Mouse (Mus musculus) embryonic facial prominence, embryonic 15.5 days (tissue): ENCODE data around the gene P3h3. TPM values are rescaled to one million over a fixed set of nuclear protein-coding genes. Genes with fewer than 3 reads are reported as not detected.
"Not testable (repeated sequence)": the region's sequence is repeated elsewhere in the genome, so short reads cannot be mapped to it uniquely, and the experiment has no call there.

Source experiments
- ATAC-seq: fragments of 200-750 bp; cut with Nextera tagmentation; 2 replicates; pipeline ENCODE4 v1.8.0; 2017; ENCODE audit warnings: low read depth, moderate TSS enrichment; ENCODE audit not compliant: insufficient number of reproducible peaks, low FRiP score, low TSS enrichment
- H3K27ac ChIP-seq: fragments of 300-500 bp; sonication (generic); replicated peaks from 2 replicates; pipeline ENCODE4 v1.5.1; 2015; ENCODE audit warnings: mild to moderate bottlenecking, inconsistent platforms
- H3K27me3 ChIP-seq: fragments of 300-500 bp; sonication (generic); 2 replicates; pipeline ENCODE4 v1.6.1; 2015; ENCODE audit warnings: inconsistent platforms
- H3K36me3 ChIP-seq: fragments of 300-500 bp; sonication (generic); 2 replicates; pipeline ENCODE4 v1.6.1; 2015; ENCODE audit warnings: mild to moderate bottlenecking, inconsistent platforms
- H3K4me1 ChIP-seq: fragments of 300-500 bp; sonication (generic); 2 replicates; pipeline ENCODE4 v1.6.1; 2015; ENCODE audit warnings: inconsistent platforms
- H3K4me2 ChIP-seq: fragments of 300-500 bp; sonication (generic); replicated peaks from 2 replicates; pipeline ENCODE4 v1.6.1; 2015; ENCODE audit warnings: mild to moderate bottlenecking, inconsistent platforms
- H3K4me3 ChIP-seq: fragments of 300-500 bp; sonication (generic); replicated peaks from 2 replicates; pipeline ENCODE4 v1.5.1; 2015; ENCODE audit warnings: mild to moderate bottlenecking, inconsistent platforms
- H3K9ac ChIP-seq: fragments of 300-500 bp; sonication (generic); 2 replicates; pipeline ENCODE4 v1.6.1; 2015; ENCODE audit warnings: inconsistent platforms
- H3K9me3 ChIP-seq: fragments of 300-500 bp; sonication (generic); replicated peaks from 2 replicates; pipeline ENCODE4 v1.6.1; 2016; ENCODE audit warnings: inconsistent platforms
- WGBS: fragments of 180-500 bp; shearing (Covaris S2); methylation state at CpG from one replicate; pipeline ENCODE4 v1.1.7; 2015; 5-methylcytosine and 5-hydroxymethylcytosine counted together
- polyA plus RNA-seq: library from polyadenylated mRNA; unstranded; fragments of >200 nt; fragmentation: Nextera tagmentation; extraction: Ambion mirVana; gene quantifications from 2 replicates; pipeline ENCODE4 v1.2.1, GENCODE M21; 2015

P3h3 gene
- polyA plus RNA-seq, 1 experiment from 2014 or later, result 57.6 TPM

DNA sequence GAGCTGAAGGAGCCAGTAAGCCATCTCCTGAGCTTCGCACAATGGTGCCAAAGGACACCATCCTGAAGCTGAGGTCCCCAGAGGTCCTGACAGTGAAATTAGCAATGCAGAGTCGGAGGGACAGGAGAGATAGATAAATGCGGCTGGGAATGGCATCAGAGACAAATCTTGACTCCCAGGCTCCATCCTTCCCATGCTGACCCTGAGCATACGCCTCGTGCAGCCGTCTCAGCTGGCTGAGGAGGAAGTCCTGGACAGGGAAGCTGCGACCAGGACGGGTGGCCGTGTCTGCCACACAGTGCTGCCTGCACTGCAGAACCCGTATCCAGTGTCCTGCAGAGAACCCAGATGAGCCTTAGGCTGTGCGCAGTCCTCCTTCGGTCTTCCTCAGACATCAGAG lies 2.9 kb downstream of the P3h3 start:
- no peaks in the 10 kb centered on the region for H3K27me3 ChIP-seq
- H3K4me3 ChIP-seq, result no peak overlapping the region
- no peak for ATAC-seq
- 73% methylated on average over 12 of the region's 12 CpGs for WGBS
- no peak overlapping the region for H3K9ac ChIP-seq
- H3K9me3 ChIP-seq, result no peaks in the 10 kb centered on the region
- H3K36me3 ChIP-seq, result peaks cover 42% of the 10 kb centered on the region
- H3K4me2 ChIP-seq, result no peak overlapping the region
- peaks cover 30% of the 10 kb centered on the region for H3K4me1 ChIP-seq
- 0 out of 2 replicates have a peak overlapping the region, but pooled peaks have one; percentile 4 for H3K27ac ChIP-seq

DNA sequence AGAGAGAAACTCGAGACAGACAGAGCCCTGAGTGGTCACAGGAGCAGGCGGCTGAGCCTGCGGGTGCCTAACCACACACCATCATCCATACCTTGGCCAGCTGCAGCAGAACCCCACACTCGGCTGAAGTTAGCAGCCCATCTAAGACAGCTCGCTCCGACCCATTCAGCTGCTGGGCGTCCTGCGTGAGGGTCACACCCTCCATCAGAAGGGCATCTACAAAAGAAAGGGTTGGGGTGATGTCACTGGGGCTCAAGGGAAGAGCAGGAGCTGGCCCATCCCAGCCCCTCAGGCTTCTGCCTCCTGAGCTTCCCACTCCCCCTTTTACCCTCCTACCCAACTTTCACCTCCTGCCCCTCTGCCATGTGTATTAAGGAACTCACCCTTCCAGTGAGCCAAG lies 7.0 kb downstream of the P3h3 start:
- H3K36me3 ChIP-seq, result peaks cover 49% of the 10 kb centered on the region
- no peak overlapping the region for H3K27ac ChIP-seq
- ATAC-seq, result no peak
- no peaks in the 10 kb centered on the region for H3K27me3 ChIP-seq
- no peaks in the 10 kb centered on the region for H3K9me3 ChIP-seq
- 63% methylated on average over 8 of the region's 8 CpGs for WGBS
- H3K4me1 ChIP-seq, result 0 out of 2 replicates have a peak, but pooled peaks cover 3% of the 10 kb centered on the region
- no peak overlapping the region for H3K4me2 ChIP-seq
- no peak overlapping the region for H3K9ac ChIP-seq
- H3K4me3 ChIP-seq, result no peak overlapping the region

DNA sequence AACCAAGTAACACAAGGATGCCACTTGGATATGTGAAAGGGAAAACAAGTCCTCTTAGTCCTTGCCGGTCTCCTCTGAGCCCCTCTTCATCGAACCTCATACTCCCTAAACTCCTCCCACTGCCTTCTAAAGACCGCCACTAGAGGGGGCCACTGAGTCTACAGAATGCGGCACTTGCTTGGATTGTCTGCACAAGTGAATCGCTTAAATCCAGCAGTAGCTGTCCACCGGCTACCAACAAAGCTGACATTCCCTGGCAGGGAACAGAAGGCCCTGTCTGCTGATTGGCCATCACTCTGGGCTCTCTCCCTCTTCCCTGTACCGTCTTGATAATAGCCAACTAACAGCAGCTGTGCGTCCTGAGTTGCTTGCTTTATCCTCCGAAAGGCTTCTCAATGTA lies 10.2 kb downstream of the P3h3 start:
- no peak overlapping the region for H3K27ac ChIP-seq
- H3K4me3 ChIP-seq, result no peak overlapping the region
- 9% methylated on average over 9 of the region's 9 CpGs for WGBS
- H3K9ac ChIP-seq, result no peak overlapping the region
- 0 out of 2 replicates have a peak, but pooled peaks cover 3% of the 10 kb centered on the region for H3K4me1 ChIP-seq
- H3K27me3 ChIP-seq, result no peaks in the 10 kb centered on the region
- H3K36me3 ChIP-seq, result peaks cover 44% of the 10 kb centered on the region
- peak; percentile 64; the same call in 1 of the 2 replicates for ATAC-seq
- no peak overlapping the region for H3K4me2 ChIP-seq
- no peaks in the 10 kb centered on the region for H3K9me3 ChIP-seq

DNA sequence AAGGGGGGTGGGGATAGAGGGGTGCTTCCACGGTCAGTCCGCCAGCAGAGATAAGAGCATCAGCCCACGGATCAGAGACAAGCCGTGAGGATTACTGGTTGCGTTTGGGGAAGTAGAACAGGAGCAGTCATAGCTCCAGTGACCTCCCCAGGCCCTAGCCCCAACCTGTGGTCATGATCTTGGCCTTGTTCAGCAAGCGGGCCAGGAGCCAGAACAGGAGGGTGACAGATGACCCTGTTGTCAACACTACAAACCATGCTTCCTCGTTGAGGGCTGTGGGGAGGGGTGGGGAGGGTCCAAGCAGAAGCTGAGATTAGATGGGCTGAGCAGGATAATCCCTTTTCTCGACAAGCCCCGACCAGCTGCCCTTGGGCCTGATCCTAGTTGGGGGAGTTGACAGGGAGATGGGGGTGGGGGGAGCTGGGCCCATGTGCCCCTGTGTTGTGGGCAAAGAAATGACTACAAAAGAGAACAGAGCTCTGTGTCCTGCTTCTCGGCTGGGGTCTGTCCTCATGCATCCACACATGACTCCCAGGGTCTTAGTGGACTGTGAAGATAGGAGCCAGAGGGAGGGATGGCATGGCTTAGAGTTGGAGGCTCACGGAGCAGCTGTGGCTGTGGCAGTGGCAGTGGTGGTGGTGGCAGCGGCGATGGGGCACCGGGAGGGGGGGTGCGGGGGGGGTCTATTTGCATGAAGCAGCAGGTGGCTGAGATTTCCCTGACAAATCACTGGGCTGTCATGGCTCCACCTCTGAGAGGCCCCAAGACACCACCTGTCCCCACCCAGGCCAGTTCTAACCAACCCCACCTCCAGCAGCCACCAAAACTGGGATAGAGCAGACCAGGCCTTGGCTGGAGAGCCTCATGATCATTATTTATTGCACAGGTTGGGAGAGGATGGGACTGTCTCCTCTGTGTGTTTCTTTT lies 17.0 kb downstream of the P3h3 start, which contains the start of gene Gnb3:
Gene Gnb3 (minus strand): TSS at position 35 of the 927 bp plus-strand sequence.
- no peak within 1 kb of the TSS for H3K4me3 ChIP-seq
- peak; percentile 18; the same call in 1 of the 2 replicates for ATAC-seq
- 26% methylated on average over 15 of the region's 15 CpGs for WGBS
- no peaks in the 10 kb centered on the region for H3K27me3 ChIP-seq
- peaks cover 6% of the 10 kb centered on the region for H3K4me1 ChIP-seq
- no peak within 1 kb of the TSS for H3K9ac ChIP-seq
- H3K4me2 ChIP-seq, result 0 out of 2 replicates have a peak within 1 kb of the TSS, but pooled peaks have one; percentile 12
- no peaks in the 10 kb centered on the region for H3K9me3 ChIP-seq
- no peak within 1 kb of the TSS for H3K27ac ChIP-seq
- peaks cover 27% of the 10 kb centered on the region; the same call in 1 of the 2 replicates for H3K36me3 ChIP-seq

DNA sequence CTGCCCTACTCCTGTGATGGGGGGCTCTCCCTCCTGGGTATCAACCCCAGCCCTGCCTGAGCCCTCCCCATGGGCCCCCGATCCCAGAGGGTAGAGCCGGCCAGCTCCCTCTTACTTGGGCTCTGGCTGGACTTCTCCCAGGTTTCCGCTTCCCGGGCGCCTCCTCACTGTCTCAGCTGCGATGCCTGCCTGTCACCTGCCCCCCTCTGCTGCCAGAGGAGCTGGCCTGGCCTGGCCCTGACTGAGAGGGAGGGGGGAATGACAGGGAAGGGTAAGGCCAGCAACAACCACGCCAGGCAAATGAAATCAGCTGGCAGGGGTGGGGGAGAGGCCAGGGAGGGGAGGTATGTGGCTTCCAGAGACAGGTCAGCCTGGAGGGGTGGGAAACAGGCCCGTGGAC lies 17.7 kb downstream of the P3h3 start:
- 12% methylated on average over 8 of the region's 8 CpGs for WGBS
- no peak overlapping the region for H3K27ac ChIP-seq
- H3K36me3 ChIP-seq, result peaks cover 20% of the 10 kb centered on the region; the same call in 1 of the 2 replicates
- H3K4me2 ChIP-seq, result 0 out of 2 replicates have a peak overlapping the region, but pooled peaks have one; percentile 12
- H3K4me3 ChIP-seq, result no peak overlapping the region
- H3K27me3 ChIP-seq, result no peaks in the 10 kb centered on the region
- H3K9me3 ChIP-seq, result no peaks in the 10 kb centered on the region
- ATAC-seq, result no peak
- H3K4me1 ChIP-seq, result peaks cover 6% of the 10 kb centered on the region
- no peak overlapping the region for H3K9ac ChIP-seq

DNA sequence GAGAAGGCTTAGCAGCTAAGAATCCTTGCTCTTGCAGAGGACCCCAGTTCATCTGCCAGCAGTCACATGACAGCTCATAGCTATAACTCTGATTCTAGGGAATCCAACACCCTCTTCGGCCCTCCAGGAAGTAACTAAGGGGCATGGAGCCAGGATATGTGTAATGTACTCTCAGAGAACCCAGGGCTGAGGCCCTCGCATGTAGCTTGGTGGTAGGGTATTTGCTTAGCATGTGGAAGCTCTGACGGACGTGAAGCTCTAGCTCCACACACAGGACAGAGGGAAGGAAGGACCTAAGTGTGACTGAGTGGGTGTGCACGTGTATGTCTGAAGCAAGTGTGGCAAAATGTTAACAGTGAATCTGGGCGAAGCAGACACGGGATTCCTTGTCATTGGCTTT lies 21.1 kb downstream of the P3h3 start:
- Histone ChIP-seq H3K4me1 (peaks cover 13% of the 10 kb centered on the region), H3K4me3 (no peak overlapping the region), H3K4me2 (no peak overlapping the region), H3K36me3 (peaks cover 22% of the 10 kb centered on the region), H3K9ac (no peak overlapping the region), H3K27me3 (no peaks in the 10 kb centered on the region), H3K9me3 (no peaks in the 10 kb centered on the region), H3K27ac (no peak overlapping the region)
- WGBS, result 66% methylated on average over 7 of the region's 7 CpGs
- no peak for ATAC-seq

DNA sequence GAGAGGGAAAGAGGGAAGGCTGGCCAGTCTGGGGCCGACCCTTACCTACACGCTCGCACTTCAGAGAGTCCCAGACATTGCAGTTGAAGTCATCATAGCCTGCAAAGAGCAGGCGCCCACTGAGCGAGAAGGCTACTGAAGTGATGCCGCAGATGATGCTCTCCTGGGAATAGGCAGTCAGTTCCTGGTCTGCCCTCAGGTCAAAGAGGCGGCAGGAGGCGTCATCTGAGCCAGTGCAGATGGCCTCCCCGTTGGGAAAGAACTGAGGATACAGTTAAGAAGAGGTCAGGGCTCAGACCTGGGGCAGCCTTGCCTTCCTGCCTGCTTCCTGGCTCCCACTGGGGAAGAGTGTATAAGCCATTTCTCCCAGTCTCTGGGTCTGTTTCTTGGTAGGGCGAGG lies 22.0 kb downstream of the P3h3 start:
- Histone ChIP-seq H3K27ac (no peak overlapping the region), H3K4me2 (no peak overlapping the region), H3K4me3 (no peak overlapping the region), H3K36me3 (peaks cover 20% of the 10 kb centered on the region), H3K9me3 (no peaks in the 10 kb centered on the region), H3K9ac (peak overlapping the region; percentile 13; the same call in 1 of the 2 replicates), H3K27me3 (no peaks in the 10 kb centered on the region), H3K4me1 (peaks cover 21% of the 10 kb centered on the region)
- no peak for ATAC-seq
- 42% methylated on average over 10 of the region's 10 CpGs for WGBS

DNA sequence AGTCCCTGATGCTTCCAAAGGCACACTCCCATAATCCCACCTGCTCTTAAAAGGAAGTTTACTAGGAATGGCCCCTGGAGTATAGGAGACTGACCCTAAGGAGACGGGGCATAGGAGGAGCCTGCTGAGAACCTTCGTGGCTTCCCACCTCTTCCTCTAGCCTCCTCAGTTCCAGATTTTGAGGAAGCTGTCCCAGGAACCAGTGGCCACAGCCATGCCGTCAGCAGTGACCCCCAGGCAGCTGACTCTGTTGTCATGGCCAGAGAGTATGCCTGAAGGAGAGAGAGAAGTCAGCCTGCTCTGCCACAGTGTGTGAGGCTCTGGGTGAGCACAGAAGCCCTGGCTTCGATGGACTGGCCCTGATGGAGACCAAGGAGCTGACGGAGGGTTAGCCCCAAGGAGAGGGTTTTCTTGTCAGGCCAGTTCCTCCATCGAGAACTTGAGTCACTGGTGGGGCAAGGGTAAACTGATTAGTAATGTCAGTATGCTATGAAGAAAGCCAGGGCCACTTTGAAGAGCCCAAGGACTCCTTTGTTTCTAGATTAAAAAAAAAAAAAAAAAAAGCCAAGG lies 23.0 kb downstream of the P3h3 start:
- no peak overlapping the region for H3K27ac ChIP-seq
- H3K4me3 ChIP-seq, result no peak overlapping the region
- H3K9me3 ChIP-seq, result no peaks in the 10 kb centered on the region
- WGBS, result 75% methylated on average over 6 of the region's 6 CpGs
- H3K4me2 ChIP-seq, result no peak overlapping the region
- peaks cover 19% of the 10 kb centered on the region for H3K4me1 ChIP-seq
- peaks cover 20% of the 10 kb centered on the region for H3K36me3 ChIP-seq
- ATAC-seq, result no peak
- no peaks in the 10 kb centered on the region for H3K27me3 ChIP-seq
- H3K9ac ChIP-seq, result no peak overlapping the region

DNA sequence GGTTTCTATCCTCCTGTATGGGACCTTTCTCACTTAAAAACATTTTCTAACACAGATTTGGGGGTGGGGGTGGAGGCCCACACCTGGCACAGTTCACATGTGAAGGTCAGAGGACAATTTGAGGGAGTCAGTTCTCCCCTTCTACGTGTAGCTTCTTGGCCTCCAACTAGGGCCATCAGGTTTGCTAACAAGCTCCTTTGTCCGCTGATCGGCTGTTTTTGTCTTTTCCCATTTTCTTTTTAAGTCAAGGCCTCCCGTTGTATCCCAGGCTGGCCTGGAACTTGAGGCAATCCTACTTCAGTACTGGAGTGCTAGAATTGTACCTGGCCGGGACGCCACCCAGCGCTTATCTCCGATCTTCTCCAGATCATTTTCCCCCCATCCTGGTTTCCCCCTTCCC lies 25.9 kb downstream of the P3h3 start:
- ATAC-seq, result no peak
- H3K4me1 ChIP-seq, result peaks cover 30% of the 10 kb centered on the region
- no peak overlapping the region for H3K4me3 ChIP-seq
- no peaks in the 10 kb centered on the region for H3K27me3 ChIP-seq
- H3K36me3 ChIP-seq, result peaks cover 24% of the 10 kb centered on the region
- no peak overlapping the region for H3K9ac ChIP-seq
- H3K27ac ChIP-seq, result no peak overlapping the region
- 0 out of 2 replicates have a peak overlapping the region, but pooled peaks have one; percentile 95 for H3K4me2 ChIP-seq
- WGBS, result 91% methylated on average over 8 of the region's 8 CpGs
- H3K9me3 ChIP-seq, result no peaks in the 10 kb centered on the region

DNA sequence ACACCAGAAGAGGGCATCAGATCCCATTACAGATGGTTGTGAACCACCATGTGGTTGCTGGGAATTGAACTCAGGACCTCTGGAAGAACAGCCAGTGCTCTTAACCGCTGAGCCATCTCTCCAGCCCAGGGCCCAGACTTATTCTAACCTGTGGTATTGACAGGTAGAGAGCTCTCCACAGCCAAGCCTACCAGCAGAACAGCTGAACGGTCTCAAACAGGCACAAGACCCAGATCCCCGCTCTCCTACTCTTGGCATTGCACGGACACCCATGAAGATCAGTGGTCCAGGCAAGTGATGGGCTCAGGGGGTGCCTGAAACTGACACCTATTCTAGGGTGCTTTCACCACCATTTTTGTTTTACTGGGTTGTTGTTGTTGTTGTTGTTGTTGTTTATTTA lies 26.4 kb downstream of the P3h3 start:
- 89% methylated on average over 4 of the region's 4 CpGs for WGBS
- peak overlapping the region; percentile 95 for H3K4me2 ChIP-seq
- H3K9me3 ChIP-seq, H3K9ac ChIP-seq, ATAC-seq, H3K27me3 ChIP-seq, H3K27ac ChIP-seq, H3K4me3 ChIP-seq: not testable (repeated sequence)
- peaks cover 26% of the 10 kb centered on the region for H3K36me3 ChIP-seq
- peaks cover 30% of the 10 kb centered on the region for H3K4me1 ChIP-seq
